Mouse (Mus musculus) neural tube, embryonic 11.5 days (tissue): ENCODE measurements around the gene Npr2. TPM values are rescaled to one million over a fixed set of nuclear protein-coding genes. Genes with fewer than 3 reads are reported as not detected.
A peak's percentile ranks its signal among the peaks of the same experiment; 100 is the strongest.

Experiments
- ATAC-seq: fragments of 200-750 bp; cut with Nextera tagmentation; 2 replicates; pipeline ENCODE4 v1.8.0; 2017; ENCODE audit warnings: moderate number of reproducible peaks, mild to moderate bottlenecking, moderate TSS enrichment, moderate library complexity; ENCODE audit not compliant: insufficient read depth, low FRiP score, low TSS enrichment
- DNase-seq: peaks from one replicate; pipeline ENCODE4 v3.0.0-alpha.2; 2015; ENCODE audit warnings: low spot score
- H3K27ac ChIP-seq: fragments of 300-500 bp; sonication (generic); 2 replicates; pipeline ENCODE4 v1.5.1; 2014; ENCODE audit warnings: low read depth, mild to moderate bottlenecking, low read length
- H3K27me3 ChIP-seq: fragments of 300-500 bp; sonication (generic); 2 replicates; pipeline ENCODE4 v1.6.1; 2014; ENCODE audit warnings: mild to moderate bottlenecking, low read length, mixed read lengths; ENCODE audit not compliant: control insufficient read depth, insufficient read depth
- H3K36me3 ChIP-seq: fragments of 300-500 bp; sonication (generic); 2 replicates; pipeline ENCODE4 v1.6.1; 2014; ENCODE audit warnings: mild to moderate bottlenecking, low read length, moderate library complexity, mixed read lengths; ENCODE audit not compliant: control insufficient read depth, insufficient read depth
- H3K4me1 ChIP-seq: fragments of 300-500 bp; sonication (generic); 2 replicates; pipeline ENCODE4 v1.6.1; 2014; ENCODE audit warnings: low read length, mixed read lengths; ENCODE audit not compliant: control insufficient read depth, insufficient read depth
- H3K4me2 ChIP-seq: fragments of 300-500 bp; sonication (generic); 2 replicates; pipeline ENCODE4 v1.6.1; 2014; ENCODE audit warnings: low read depth, mild to moderate bottlenecking, moderate library complexity
- H3K4me3 ChIP-seq: fragments of 300-500 bp; sonication (generic); 2 replicates; pipeline ENCODE4 v1.5.1; 2014; ENCODE audit warnings: low read depth, low read length
- H3K9ac ChIP-seq: fragments of 300-500 bp; sonication (generic); 2 replicates; pipeline ENCODE4 v1.6.1; 2014; ENCODE audit warnings: mild to moderate bottlenecking, low read length
- H3K9me3 ChIP-seq: fragments of 300-500 bp; sonication (generic); 2 replicates; pipeline ENCODE4 v1.6.1; 2016; ENCODE audit warnings: low read length; ENCODE audit not compliant: control insufficient read depth
- WGBS: fragments of 180-500 bp; shearing (Covaris S2); extraction: QIAGEN DNeasy Blood & Tissue Kit; methylation state at CpG from one replicate; pipeline ENCODE4 v1.1.7; 2014; 5-methylcytosine and 5-hydroxymethylcytosine counted together
- polyA plus RNA-seq: library from polyadenylated mRNA; unstranded; fragments of >200 nt; fragmentation: Nextera tagmentation; extraction: Ambion mirVana; gene quantifications from 2 replicates; pipeline ENCODE4 v1.2.1, GENCODE M21; 2014

The Npr2 gene
- polyA plus RNA-seq, 1 experiment from 2014 or later = 37.4 TPM

DNA sequence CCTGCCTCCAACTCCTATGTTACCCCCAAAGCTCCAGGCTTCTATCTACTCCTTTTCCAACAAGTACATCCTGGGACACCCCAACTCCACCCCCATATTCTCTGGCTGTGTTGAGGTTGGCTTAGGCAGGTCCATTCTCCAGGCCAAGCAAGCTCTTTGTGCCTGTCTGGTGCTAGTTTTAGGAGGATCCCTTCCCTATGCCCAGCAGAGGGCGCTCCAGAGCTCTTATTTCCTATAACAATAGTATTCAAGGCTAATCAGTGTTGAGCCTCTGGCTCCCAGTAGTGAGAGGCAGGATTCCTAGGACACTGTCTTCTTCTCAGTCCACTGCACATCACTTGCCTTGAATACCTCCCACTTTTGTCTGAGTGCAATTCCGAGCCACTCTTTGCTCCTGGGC lies 40.3 kb downstream of the Npr2 start:
- WGBS = 5% methylated on average over 2 of the region's 2 CpGs
- DNase-seq (peak; percentile 90), ATAC-seq (no peak; the same call in 1 of the 2 replicates)
- Histone ChIP-seq H3K4me3 (no peak overlapping the region), H3K9me3 (no peaks in the 10 kb centered on the region), H3K27me3 (no peaks in the 10 kb centered on the region), H3K27ac (no peak overlapping the region), H3K4me1 (0 out of 2 replicates have a peak, but pooled peaks cover 7% of the 10 kb centered on the region), H3K4me2 (no peak overlapping the region), H3K9ac (no peak overlapping the region), H3K36me3 (no peaks in the 10 kb centered on the region)

DNA sequence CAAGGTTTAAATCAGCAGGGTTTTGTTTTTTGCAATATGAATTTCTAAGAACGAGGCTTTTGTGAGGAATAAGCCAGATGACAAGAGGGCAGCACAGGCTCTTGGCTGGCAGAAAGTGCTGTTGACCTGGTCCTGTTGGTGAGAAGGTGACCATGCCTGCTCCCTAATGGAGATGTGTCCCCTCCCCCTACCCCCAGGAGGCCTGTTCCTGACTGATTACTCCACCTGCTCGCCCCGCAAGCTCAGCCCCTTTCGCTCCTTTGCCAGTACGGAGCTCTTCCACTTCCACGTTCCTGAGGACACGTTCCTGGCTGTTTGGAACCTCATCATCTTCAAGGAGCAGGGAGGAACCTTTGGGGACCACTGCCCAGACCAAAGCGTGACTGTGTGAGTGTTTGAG lies 42.0 kb downstream of the Npr2 start:
- Histone ChIP-seq H3K4me2 (no peak overlapping the region), H3K4me1 (0 out of 2 replicates have a peak, but pooled peaks cover 4% of the 10 kb centered on the region), H3K9ac (no peak overlapping the region), H3K4me3 (no peak overlapping the region), H3K36me3 (no peaks in the 10 kb centered on the region), H3K27me3 (no peaks in the 10 kb centered on the region), H3K27ac (no peak overlapping the region), H3K9me3 (no peaks in the 10 kb centered on the region)
- DNase-seq = no peak
- no peak for ATAC-seq
- 77% methylated on average over 8 of the region's 8 CpGs for WGBS

DNA sequence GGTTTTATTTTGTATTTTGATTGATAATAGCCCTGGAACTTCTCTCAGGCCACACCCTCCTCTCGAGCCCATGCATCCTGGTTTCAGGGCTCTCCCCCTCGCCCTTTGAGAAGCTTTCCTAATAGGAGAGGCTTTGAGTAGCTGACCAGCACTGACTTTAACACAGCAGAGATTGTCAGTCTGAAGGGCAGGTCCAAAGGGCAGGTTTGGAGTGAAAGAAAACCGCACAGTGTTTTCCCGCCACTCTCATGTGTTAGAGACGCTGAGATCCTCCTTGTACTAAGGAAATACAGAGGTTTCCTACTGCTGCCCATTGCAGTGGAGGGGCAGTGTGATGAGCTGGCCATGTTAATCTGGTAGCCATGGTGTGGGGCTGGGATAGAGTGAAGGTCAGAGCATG lies 43.2 kb downstream of the Npr2 start:
- ATAC-seq (no peak), DNase-seq (no peak)
- no peak overlapping the region for H3K9ac ChIP-seq
- 75% methylated on average over 5 of the region's 5 CpGs for WGBS
- H3K4me1 ChIP-seq = no peaks in the 10 kb centered on the region
- no peaks in the 10 kb centered on the region for H3K27me3 ChIP-seq
- no peak overlapping the region for H3K4me3 ChIP-seq
- no peaks in the 10 kb centered on the region for H3K36me3 ChIP-seq
- no peaks in the 10 kb centered on the region for H3K9me3 ChIP-seq
- H3K4me2 ChIP-seq = no peak overlapping the region
- H3K27ac ChIP-seq = no peak overlapping the region

DNA sequence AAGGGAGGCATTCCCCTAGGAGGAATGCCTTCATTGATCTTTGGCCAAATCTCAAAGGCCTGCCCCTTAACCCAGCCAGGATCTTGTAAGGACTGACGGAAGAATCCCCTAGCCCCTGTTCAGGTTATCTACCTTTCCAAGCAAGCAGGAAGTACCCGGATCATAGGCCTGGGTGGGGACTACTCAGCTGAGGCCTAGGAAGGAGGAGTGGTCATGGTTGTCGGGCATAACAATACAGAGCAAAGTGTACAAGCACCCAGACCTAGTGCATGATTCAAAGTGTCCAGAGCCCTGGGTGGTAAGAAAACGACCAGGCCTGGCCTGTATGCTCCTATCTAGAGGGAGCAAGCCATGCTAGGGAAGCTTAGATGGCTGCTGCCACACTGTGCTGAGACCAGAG lies 43.9 kb downstream of the Npr2 start:
- Histone ChIP-seq H3K27ac (no peak overlapping the region), H3K36me3 (no peaks in the 10 kb centered on the region), H3K9me3 (no peaks in the 10 kb centered on the region), H3K4me2 (no peak overlapping the region), H3K4me1 (no peaks in the 10 kb centered on the region), H3K9ac (no peak overlapping the region), H3K4me3 (no peak overlapping the region), H3K27me3 (no peaks in the 10 kb centered on the region)
- WGBS = 75% methylated on average over 4 of the region's 4 CpGs
- no peak for DNase-seq
- ATAC-seq = no peak

DNA sequence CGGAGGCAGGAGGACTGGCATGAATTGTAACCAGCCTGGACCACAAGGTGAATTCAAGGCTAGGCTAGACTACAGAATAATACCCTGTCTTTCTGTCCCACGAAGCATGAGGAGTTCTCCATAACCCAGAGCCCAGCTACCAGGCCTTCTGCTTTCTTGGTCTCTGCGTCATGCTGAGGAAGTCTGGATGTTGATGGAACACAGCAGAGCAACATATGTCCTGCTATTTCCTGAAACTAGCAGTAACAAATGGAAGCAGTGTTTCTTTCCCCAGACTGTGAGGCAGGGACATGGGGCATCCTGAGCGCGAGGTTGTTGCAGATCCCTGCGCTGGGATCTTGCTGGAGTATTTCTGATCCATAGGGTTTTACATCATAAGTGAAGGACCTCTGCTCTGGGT lies 46.8 kb downstream of the Npr2 start:
- WGBS = 91% methylated on average over 6 of the region's 6 CpGs
- no peaks in the 10 kb centered on the region for H3K4me1 ChIP-seq
- H3K9ac ChIP-seq = no peak overlapping the region
- ATAC-seq (no peak), DNase-seq (no peak)
- no peak overlapping the region for H3K27ac ChIP-seq
- H3K36me3 ChIP-seq = no peaks in the 10 kb centered on the region; the same call in none of the 2 replicates
- H3K4me2 ChIP-seq = no peak overlapping the region
- H3K4me3 ChIP-seq = no peak overlapping the region
- no peaks in the 10 kb centered on the region for H3K9me3 ChIP-seq
- no peaks in the 10 kb centered on the region for H3K27me3 ChIP-seq

DNA sequence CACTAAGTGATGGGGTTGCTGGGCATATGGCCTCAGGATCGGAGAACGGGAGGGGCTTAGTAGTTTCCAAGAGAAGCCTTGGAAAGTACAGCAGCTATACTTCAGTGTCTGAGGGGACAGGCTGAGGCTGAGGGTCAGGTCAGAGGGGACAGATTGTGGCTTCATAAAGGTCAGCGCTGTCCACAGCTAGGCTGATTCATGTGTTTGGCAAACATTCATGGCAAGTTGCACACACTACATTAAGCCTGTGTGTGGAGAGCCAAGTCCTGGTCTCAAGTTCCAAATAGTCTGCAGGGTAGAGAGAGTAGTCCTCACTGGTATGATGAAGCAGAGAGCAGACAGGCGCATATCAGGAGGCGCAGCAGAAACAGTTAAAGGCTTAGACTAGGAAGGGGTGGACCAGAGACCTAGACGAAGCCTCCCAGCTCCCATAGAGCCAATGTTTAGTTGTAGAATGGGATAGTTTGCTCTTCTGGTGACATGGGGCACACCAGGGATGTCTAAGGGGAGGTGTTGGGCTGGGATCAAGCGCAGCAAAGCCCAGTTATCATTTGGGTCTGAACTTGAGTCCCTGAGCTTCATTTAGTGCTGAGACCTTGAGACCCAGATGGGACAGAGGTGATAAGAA lies 47.8 kb downstream of the Npr2 start:
- Histone ChIP-seq H3K36me3 (no peaks in the 10 kb centered on the region; the same call in none of the 2 replicates), H3K27me3 (no peaks in the 10 kb centered on the region), H3K27ac (no peak overlapping the region), H3K4me2 (no peak overlapping the region), H3K9me3 (no peaks in the 10 kb centered on the region), H3K9ac (no peak overlapping the region), H3K4me1 (no peaks in the 10 kb centered on the region), H3K4me3 (no peak overlapping the region)
- no peak for DNase-seq
- no peak for ATAC-seq
- 84% methylated on average over 7 of the region's 7 CpGs for WGBS

DNA sequence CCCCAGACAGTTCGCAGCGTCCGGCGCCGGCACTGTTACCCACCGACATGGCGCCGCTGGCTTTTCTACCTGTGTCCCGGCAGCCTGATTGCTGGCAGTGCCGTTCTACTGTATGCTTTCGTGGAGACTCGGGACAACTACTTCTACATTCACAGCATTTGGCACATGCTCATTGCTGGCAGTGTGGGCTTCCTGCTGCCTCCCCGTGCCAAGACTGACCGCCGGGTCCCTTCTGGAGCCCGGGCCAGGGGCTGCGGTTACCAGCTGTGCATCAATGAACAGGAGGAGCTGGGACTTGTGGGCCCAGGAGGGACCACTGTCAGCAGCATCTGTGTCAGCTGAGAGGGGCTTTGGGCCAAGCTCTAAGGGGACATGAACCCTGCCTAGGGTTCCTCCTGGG lies 58.3 kb downstream of the Npr2 start:
- Histone ChIP-seq H3K27me3 (no peaks in the 10 kb centered on the region), H3K4me1 (no peaks in the 10 kb centered on the region), H3K36me3 (no peaks in the 10 kb centered on the region), H3K9ac (no peak overlapping the region), H3K4me2 (no peak overlapping the region), H3K4me3 (no peak overlapping the region), H3K9me3 (no peaks in the 10 kb centered on the region), H3K27ac (no peak overlapping the region)
- DNase-seq (no peak), ATAC-seq (no peak)
- WGBS = 92% methylated on average over 17 of the region's 17 CpGs

DNA sequence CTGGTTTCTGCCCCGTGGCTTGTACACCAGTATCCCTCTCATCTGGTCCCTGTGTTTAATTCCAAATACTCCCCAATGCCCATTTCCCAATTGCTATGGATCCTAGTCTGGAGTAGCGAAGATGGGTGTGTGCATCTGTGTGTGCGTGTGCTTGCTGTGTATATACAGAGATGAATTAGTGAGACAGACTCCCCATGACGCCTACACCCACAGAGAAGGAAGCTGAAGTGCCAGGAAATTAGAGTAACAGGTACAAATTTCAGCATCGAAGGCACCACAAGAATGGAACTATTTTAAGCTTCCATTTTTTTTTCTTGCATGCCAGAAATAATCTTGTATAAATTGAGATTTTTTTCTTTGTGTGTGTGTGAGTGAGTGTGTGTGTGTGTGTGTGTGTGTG lies 59.3 kb downstream of the Npr2 start:
- H3K9me3 ChIP-seq = no peaks in the 10 kb centered on the region
- DNase-seq (no peak), ATAC-seq (no peak)
- no peak overlapping the region for H3K4me2 ChIP-seq
- H3K27ac ChIP-seq = no peak overlapping the region
- H3K36me3 ChIP-seq = no peaks in the 10 kb centered on the region
- H3K9ac ChIP-seq = no peak overlapping the region
- H3K4me3 ChIP-seq = no peak overlapping the region
- H3K4me1 ChIP-seq = no peaks in the 10 kb centered on the region
- 88% methylated on average over 5 of the region's 5 CpGs for WGBS
- no peaks in the 10 kb centered on the region for H3K27me3 ChIP-seq

DNA sequence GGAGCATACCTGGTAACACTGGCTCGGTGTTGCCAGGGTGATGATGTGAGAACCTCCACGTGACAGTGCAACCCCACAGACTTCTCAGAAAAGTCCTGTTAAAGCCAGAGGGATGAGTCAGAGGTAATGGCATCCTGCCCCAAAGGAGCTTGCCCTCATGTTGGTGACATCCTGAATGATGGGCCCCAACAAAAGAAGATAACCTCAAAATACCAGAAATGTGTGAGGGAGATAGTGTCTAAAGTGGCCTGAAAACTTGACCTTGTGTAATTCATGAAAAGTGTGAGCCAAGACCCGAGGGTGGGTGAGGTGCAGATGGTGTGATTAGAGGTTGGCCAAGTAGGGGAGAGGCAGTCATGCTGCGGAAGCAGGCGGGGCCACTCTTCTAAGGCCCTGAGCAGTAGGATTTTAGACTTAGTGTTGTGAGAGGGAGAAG lies 62.1 kb downstream of the Npr2 start:
- no peaks in the 10 kb centered on the region for H3K36me3 ChIP-seq
- DNase-seq = no peak
- no peak overlapping the region for H3K27ac ChIP-seq
- H3K9ac ChIP-seq = no peak overlapping the region
- H3K4me3 ChIP-seq = no peak overlapping the region
- H3K4me2 ChIP-seq = no peak overlapping the region
- ATAC-seq = no peak
- H3K27me3 ChIP-seq = no peaks in the 10 kb centered on the region
- H3K4me1 ChIP-seq = no peaks in the 10 kb centered on the region
- 83% methylated on average over 5 of the region's 5 CpGs for WGBS
- H3K9me3 ChIP-seq = no peaks in the 10 kb centered on the region
